Mouse (Mus musculus): Measurements from ENCODE around the gene Olfr761.
"Not testable (repeated sequence)": the region's sequence is repeated elsewhere in the genome, so short reads cannot be mapped to it uniquely, and the experiment has no call there.

Gene Olfr761
- long read RNA-seq, experiment 1: 0 reads
- long read RNA-seq, experiment 2: 0 reads

GRCm38 (mm10) chr17:37952979-37953378, at the start of gene Olfr761:
Gene Olfr761 (minus strand): TSS chr17:37953079.
- intact Hi-C loops (cut with DNase I): no loop called here

DNA sequence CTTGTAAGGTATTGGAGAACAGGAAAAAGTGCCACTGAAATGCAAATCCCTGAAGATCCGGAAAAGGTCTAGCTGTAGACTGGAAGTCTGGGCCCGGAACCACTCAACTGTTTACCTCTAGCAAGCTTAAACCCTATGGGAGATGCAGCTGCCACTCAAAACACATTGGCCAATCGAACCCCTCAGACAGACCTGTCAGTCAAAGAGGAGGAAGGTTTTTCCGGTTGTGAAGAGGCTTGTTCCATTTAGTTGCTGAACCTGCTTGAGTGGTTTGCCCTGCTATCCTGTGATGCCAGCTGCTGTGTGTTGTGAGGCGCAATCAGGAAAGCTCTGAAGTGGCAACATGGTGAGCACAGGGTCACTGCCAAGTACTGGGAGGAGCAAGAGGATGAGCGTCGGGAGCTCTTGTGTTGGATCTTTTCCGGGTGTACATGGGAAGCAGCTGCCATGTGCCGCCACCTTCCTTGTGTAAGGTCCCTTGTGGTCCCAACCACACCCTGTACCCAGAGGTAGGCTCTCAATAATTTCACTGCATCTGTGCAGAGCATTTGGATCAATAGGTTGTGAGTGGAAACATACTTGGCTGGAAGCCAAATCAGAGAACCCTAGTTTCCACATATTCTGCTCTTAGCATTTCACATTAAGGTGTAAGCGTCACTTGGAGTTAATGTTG, 42.9 kb upstream of the Olfr761 start:
- intact Hi-C loops (cut with DNase I): no loop called here

- intact Hi-C loops (cut with DNase I): no loop called here
Measured at GRCm38 (mm10) chr17:37990453-37990961, 37.6 kb upstream of the Olfr761 start.

DNA sequence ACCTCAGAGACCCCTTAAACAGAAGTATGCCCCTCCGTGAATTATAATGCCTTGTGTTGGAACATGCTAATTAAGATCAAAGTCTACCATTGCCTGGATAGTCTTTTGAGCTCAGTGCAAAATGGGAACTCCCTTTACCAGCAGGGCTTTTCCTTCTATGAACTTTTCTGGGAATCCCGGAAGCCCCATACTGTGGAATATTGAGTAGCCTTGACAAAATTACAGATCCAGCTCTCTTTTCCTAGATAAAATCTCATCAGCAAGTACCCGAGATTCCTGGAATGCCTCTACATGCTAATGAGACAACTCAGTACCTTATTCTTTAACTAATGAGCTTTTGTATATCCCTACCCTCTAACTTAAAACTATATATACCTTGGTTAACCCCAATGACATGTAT, 20.7 kb upstream of the Olfr761 start:
- intact Hi-C loops (cut with DNase I): no loop called here

- intact Hi-C loops (cut with DNase I): no loop called here
Measured at GRCm38 (mm10) chr17:37920248-37920647, 32.6 kb downstream of the Olfr761 start, which contains the start of gene Olfr128. Gene Olfr128 (plus strand): TSS chr17:37920548.

DNA sequence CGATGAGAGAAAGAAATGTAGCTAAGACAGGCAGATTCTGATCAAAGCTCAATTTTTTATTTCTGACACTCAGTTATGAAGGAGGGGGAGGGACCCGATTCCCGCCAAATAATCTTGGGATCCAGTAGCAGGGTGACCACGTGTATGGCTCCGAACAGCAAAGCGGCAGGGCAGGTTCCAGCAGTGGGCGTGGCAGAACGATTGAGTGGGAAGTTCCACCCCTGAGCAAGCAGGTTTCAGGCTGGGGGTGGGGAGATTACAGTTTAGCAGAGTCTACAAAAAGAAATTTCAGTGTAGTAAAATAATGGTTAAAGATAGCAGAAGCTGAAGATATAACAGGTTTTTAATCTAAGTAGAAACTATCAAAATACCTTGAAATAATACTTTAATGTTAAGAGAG, 46.1 kb downstream of the Olfr761 start:
- intact Hi-C loops (cut with DNase I): not testable (repeated sequence)
